Comparison of ENCODE assay signal across 13 mouse cellular contexts in genomic region chr2:168447601-168448000, GRCm38 (mm10).
A peak's percentile ranks its signal among the peaks of the same experiment; 100 is the strongest.
DNase-seq lines count a peak whose midpoint lies in the region; ATAC-seq and TF ChIP-seq lines count a peak whose summit lies in the region.
"Had no signal": no experiment of that assay in that cellular context is flagged by ENCODE, and none has a peak within 500 bp of the region (broad histone marks: within the 10 kb centered on the region; RNA-seq: fewer than 3 reads in every experiment).

No protein-coding gene starts in this region.

- H3K4me1 ChIP-seq in forebrain, embryonic 14.5 days (ENCODE audit: control insufficient read depth, insufficient read depth, low read length) = 0 out of 2 replicates have a peak, but pooled peaks cover 3% of the 10 kb centered on the region
- H3K4me1 ChIP-seq in forebrain, embryonic 13.5 days = peaks cover 8% of the 10 kb centered on the region
- no peaks in the 10 kb centered on the region for H3K4me1 ChIP-seq in liver, embryonic 11.5 days (replicated peaks; ENCODE audit: control insufficient read depth, insufficient read depth, low read length)

- H3K9me3 ChIP-seq in forebrain, embryonic 14.5 days (replicated peaks; ENCODE audit: control insufficient read depth, low read length) = no peaks in the 10 kb centered on the region
- H3K9me3 ChIP-seq in forebrain, embryonic 13.5 days (replicated peaks) = no peaks in the 10 kb centered on the region
- no peaks in the 10 kb centered on the region for H3K9me3 ChIP-seq in liver, embryonic 11.5 days (ENCODE audit: control insufficient read depth, low read length)

- no peaks in the 10 kb centered on the region for H3K27me3 ChIP-seq in forebrain, embryonic 14.5 days (replicated peaks; ENCODE audit: control insufficient read depth, insufficient read depth, low read length)
- H3K27me3 ChIP-seq in forebrain, embryonic 13.5 days = 0 out of 2 replicates have a peak, but pooled peaks cover 5% of the 10 kb centered on the region
- H3K27me3 ChIP-seq in liver, embryonic 11.5 days (replicated peaks; ENCODE audit: control insufficient read depth, insufficient read depth, low read length) = peaks cover 10% of the 10 kb centered on the region; the same call in 1 of the 2 replicates
- H3K27me3 ChIP-seq in myocyte (ENCODE audit: control insufficient read depth, insufficient read depth, insufficient read length) = no peaks in the 10 kb centered on the region

- WGBS in forebrain, embryonic 14.5 days = 23% methylated on average over 4 of the region's 4 CpGs
- 30% methylated on average over 4 of the region's 4 CpGs for WGBS in forebrain, embryonic 13.5 days
- WGBS in liver, embryonic 11.5 days = 36% methylated on average over 4 of the region's 4 CpGs

- H3ac ChIP-seq in myocyte (ENCODE audit: control insufficient read depth, insufficient read length) = no peak overlapping the region

- no peak for TF ChIP-seq CTCF in brain, embryonic 14.5 days (IDR thresholded peaks at IDR 0.05; ENCODE audit: borderline replicate concordance, extremely low read depth, insufficient read depth, insufficient read length)

- peak; percentile 39 for DNase-seq in forebrain, embryonic 14.5 days (ENCODE audit: low spot score)
- DNase-seq in liver = peak; percentile 14
- no peak for DNase-seq in liver, embryonic 11.5 days (ENCODE audit: low spot score)
- DNase-seq in brain, embryonic 14.5 days (ENCODE audit: low read depth) = peak; percentile 60
- DNase-seq in layer of hippocampus, postnatal 14 days (ENCODE audit: low spot score in 2 of 2) = no peak
- DNase-seq in ovary, postnatal 36 days (ENCODE audit: low spot score) = no peak
- DNase-seq: adrenal gland, adult 8-10 months; B cell, adult 2 months; kidney, adult 18-20 months; right cerebral cortex, postnatal 14 days had no signal

- no peak overlapping the region for H3K27ac ChIP-seq in forebrain, embryonic 14.5 days (ENCODE audit: low read depth, low read length)
- no peak overlapping the region for H3K27ac ChIP-seq in forebrain, embryonic 13.5 days
- H3K27ac ChIP-seq in liver, embryonic 11.5 days (ENCODE audit: low read depth, low read length) = no peak overlapping the region
- H3K27ac ChIP-seq: liver, embryonic 14.5 days had no signal

- H3K4me3 ChIP-seq in forebrain, embryonic 14.5 days (ENCODE audit: low read depth, low read length) = no peak overlapping the region
- no peak overlapping the region for H3K4me3 ChIP-seq in forebrain, embryonic 13.5 days
- no peak overlapping the region for H3K4me3 ChIP-seq in liver, embryonic 11.5 days (ENCODE audit: low read depth, low read length)
- no peak overlapping the region for H3K4me3 ChIP-seq in myocyte

- H3K36me3 ChIP-seq in forebrain, embryonic 14.5 days (ENCODE audit: control insufficient read depth, insufficient read depth, low read length) = no peaks in the 10 kb centered on the region
- H3K36me3 ChIP-seq in forebrain, embryonic 13.5 days (ENCODE audit: poor library complexity, severe bottlenecking) = no peaks in the 10 kb centered on the region
- no peaks in the 10 kb centered on the region for H3K36me3 ChIP-seq in liver, embryonic 11.5 days (ENCODE audit: control insufficient read depth, insufficient read depth, low read length)
- no peaks in the 10 kb centered on the region for H3K36me3 ChIP-seq in myocyte (ENCODE audit: control insufficient read depth, insufficient read depth)

- peak; percentile 35; the same call in 1 of the 2 replicates for ATAC-seq in forebrain, embryonic 14.5 days
- no peak for ATAC-seq in forebrain, embryonic 13.5 days
- no peak for ATAC-seq in liver, embryonic 11.5 days (replicated peaks; ENCODE audit: low FRiP score)

- H3K79me2 ChIP-seq in myocyte (ENCODE audit: control insufficient read depth, insufficient read depth) = no peaks in the 10 kb centered on the region

- H3K4me2 ChIP-seq in forebrain, embryonic 14.5 days (ENCODE audit: low read length) = no peak overlapping the region
- H3K4me2 ChIP-seq in forebrain, embryonic 13.5 days = no peak overlapping the region
- H3K4me2 ChIP-seq in liver, embryonic 11.5 days = no peak overlapping the region
- no peak overlapping the region for H3K4me2 ChIP-seq in myocyte (ENCODE audit: low read depth)

- TF ChIP-seq POLR2A in brain, embryonic 14.5 days (IDR thresholded peaks at IDR 0.05; ENCODE audit: borderline replicate concordance, extremely low read depth, insufficient read depth, insufficient read length, poor library complexity, severe bottlenecking) = no peak
- TF ChIP-seq POLR2A in myocyte (IDR thresholded peaks at IDR 0.05; ENCODE audit: insufficient read length, low read depth) = no peak

- H3K9ac ChIP-seq in forebrain, embryonic 14.5 days (ENCODE audit: low read length) = no peak overlapping the region
- no peak overlapping the region for H3K9ac ChIP-seq in forebrain, embryonic 13.5 days
- no peak overlapping the region for H3K9ac ChIP-seq in liver, embryonic 11.5 days (ENCODE audit: low read depth, low read length)
- H3K9ac ChIP-seq: liver, embryonic 14.5 days had no signal

TF ChIP-seq in myocyte, 11 proteins besides CTCF, POLR2A, EP300 and RAD21:
- TF ChIP-seq USF1 (IDR thresholded peaks at IDR 0.05; ENCODE audit: low read depth) (peak; percentile 41), E2F4 (IDR thresholded peaks at IDR 0.05; ENCODE audit: insufficient read depth) (no peak)

Comparison
In these comparisons a context has a peak if more than half of its experiments do, and no peak if none do; other contexts are left out.
1. DNase-seq: peak in forebrain, embryonic 14.5 days (single experiment), liver (single experiment) and brain, embryonic 14.5 days (single experiment); none in liver, embryonic 11.5 days (single experiment), layer of hippocampus, postnatal 14 days (0 of 2) and ovary, postnatal 36 days (single experiment).